Mouse (Mus musculus): ENCODE measurements at regions not wholly inside any gene's neighbourhood (a gene's known extent, or its start where the extent isn't known, plus 50 kb on each side); places are given as distances from the start of the nearest gene placed in this dataset.

GRCm38 (mm10) chr11:56107929-56108328 lies 67.1 kb upstream of the Nmur2 start:
- TF ChIP-seq CEBPB (IDR thresholded peaks at IDR 0.05; ENCODE audit: low read depth) (no peak), CTCF (IDR thresholded peaks at IDR 0.05; ENCODE audit: control insufficient read depth, insufficient read depth, insufficient read length) (peak; percentile 77), MAX (IDR thresholded peaks at IDR 0.05) (no peak), MYOG (IDR thresholded peaks at IDR 0.05; ENCODE audit: control insufficient read depth, extremely low read depth, insufficient read length) (no peak), USF1 (IDR thresholded peaks at IDR 0.05; ENCODE audit: low read depth) (no peak)

Measured in C2C12 (cell line).